Mouse (Mus musculus) midbrain, embryonic 14.5 days (tissue): ENCODE results near the gene Mdk. TPM values are rescaled to one million over a fixed set of nuclear protein-coding genes. Genes with fewer than 3 reads are reported as not detected.
A peak's percentile ranks its signal among the peaks of the same experiment; 100 is the strongest.

ENCODE experiments used
- ATAC-seq: fragments of 200-750 bp; cut with Nextera tagmentation; 2 replicates; pipeline ENCODE4 v1.8.0; 2017; ENCODE audit warnings: moderate number of reproducible peaks, moderate library complexity; ENCODE audit not compliant: low FRiP score, low TSS enrichment
- DNase-seq: peaks from one replicate; pipeline ENCODE4 v3.0.0-alpha.2; 2015
- H3K27ac ChIP-seq: fragments of 300-500 bp; sonication (generic); replicated peaks from 2 replicates; pipeline ENCODE4 v1.5.1; 2014; ENCODE audit warnings: mild to moderate bottlenecking, low read depth, low read length, moderate library complexity
- H3K27me3 ChIP-seq: fragments of 300-500 bp; sonication (generic); 2 replicates; pipeline ENCODE4 v1.6.1; 2014; ENCODE audit warnings: low read length, control low read depth, mixed read lengths; ENCODE audit not compliant: control insufficient read depth, insufficient read depth
- H3K36me3 ChIP-seq: fragments of 300-500 bp; sonication (generic); 2 replicates; pipeline ENCODE4 v1.6.1; 2014; ENCODE audit warnings: low read length, control low read depth; ENCODE audit not compliant: control insufficient read depth, insufficient read depth
- H3K4me1 ChIP-seq: fragments of 300-500 bp; sonication (generic); 2 replicates; pipeline ENCODE4 v1.6.1; 2014; ENCODE audit warnings: mild to moderate bottlenecking, antibody characterized with exemption, low read length, control low read depth; ENCODE audit not compliant: control insufficient read depth, insufficient read depth
- H3K4me2 ChIP-seq: fragments of 300-500 bp; sonication (generic); 2 replicates; pipeline ENCODE4 v1.6.1; 2014; ENCODE audit warnings: mild to moderate bottlenecking, low read length, moderate library complexity
- H3K4me3 ChIP-seq: fragments of 300-500 bp; sonication (generic); replicated peaks from 2 replicates; pipeline ENCODE4 v1.5.1; 2014; ENCODE audit warnings: low read depth, low read length
- H3K9ac ChIP-seq: fragments of 300-500 bp; sonication (generic); replicated peaks from 2 replicates; pipeline ENCODE4 v1.6.1; 2014; ENCODE audit warnings: mild to moderate bottlenecking, low read length, moderate library complexity
- H3K9me3 ChIP-seq: fragments of 300-500 bp; sonication (generic); 2 replicates; pipeline ENCODE4 v1.6.1; 2016; ENCODE audit warnings: low read length, control low read depth, mixed read lengths; ENCODE audit not compliant: control insufficient read depth
- WGBS: fragments of 180-500 bp; shearing (Covaris S2); extraction: QIAGEN DNeasy Blood & Tissue Kit; methylation state at CpG from one replicate; pipeline ENCODE4 v1.1.7; 2014; 5-methylcytosine and 5-hydroxymethylcytosine counted together
- polyA plus RNA-seq: library from polyadenylated mRNA; unstranded; fragments of >200 nt; fragmentation: Nextera tagmentation; extraction: Ambion mirVana; gene quantifications from 2 replicates; pipeline ENCODE4 v1.2.1, GENCODE M21; 2014

The Mdk gene
- polyA plus RNA-seq, 1 experiment from 2014 or later, result 196 TPM

DNA sequence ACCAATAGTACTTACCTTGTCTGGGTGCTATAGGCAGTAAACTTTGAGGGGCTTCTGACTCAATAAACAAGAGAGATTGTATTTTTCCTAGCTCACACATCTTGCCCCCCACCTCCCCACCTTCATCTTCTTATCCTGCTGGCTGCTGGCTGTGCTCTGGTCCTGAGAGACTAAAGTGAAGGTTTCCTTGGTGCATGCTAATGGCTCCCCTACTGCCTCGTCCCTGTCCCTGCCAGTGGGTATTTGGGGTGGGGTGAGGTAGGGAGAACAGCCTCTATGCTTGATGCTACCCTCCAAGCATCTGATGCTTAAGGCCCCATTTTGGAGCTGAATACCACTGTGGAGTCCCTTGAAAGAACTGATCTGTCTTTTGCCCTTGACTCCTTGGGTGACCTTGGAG is 7.4 kb downstream of the Mdk start:
- WGBS, result 48% methylated on average over 1 of the region's 1 CpGs
- DNase-seq, result no peak
- H3K27me3 ChIP-seq, result peaks cover 33% of the 10 kb centered on the region

DNA sequence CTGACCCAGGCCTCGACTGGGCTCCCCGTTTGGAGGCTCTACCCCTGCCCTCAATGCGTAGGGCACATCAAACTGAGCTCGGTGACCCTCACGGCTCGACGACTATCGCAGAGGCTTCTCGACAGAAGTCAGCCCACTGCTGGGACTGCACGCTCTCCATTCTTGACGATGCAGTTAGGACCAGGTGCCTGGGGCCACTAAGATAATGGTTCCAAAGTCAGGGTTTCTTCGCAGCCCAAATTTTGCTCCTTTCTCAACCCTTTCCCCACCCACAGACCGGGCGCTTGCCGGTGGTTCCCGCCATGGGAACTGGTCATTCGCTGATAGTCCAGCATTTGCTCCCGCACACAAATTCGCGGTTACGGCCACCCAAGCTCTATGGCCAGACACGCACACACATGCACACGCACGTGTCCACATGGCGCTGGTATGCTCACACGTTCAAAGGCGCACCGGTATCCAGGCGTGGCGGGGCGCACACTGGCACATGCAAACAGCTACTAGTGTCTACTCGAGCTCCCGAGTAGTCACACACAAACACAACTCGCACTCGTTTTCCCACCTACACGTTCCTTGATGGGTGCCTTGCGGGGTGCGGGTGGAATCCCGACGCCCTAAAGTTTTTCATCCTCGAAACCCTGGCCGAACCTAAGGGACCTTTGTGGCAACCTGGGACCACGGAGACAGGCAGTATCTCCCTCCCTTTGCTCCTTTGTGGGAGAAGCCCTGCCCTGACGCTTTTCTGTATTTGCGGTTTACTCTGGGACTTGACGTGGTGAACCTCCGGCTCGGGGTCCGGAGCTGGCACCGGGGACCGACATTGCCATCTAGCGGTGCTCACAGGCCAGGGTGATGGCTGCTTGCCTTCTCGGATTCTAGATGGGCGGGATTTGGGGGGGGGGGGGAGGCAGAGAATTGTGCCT is 8.4 kb downstream of the Mdk start:
- peaks cover 33% of the 10 kb centered on the region for H3K27me3 ChIP-seq
- DNase-seq, result peak; percentile 86
- H3K4me1 ChIP-seq, result peaks cover 18% of the 10 kb centered on the region
- no peak overlapping the region for H3K27ac ChIP-seq
- peaks cover 6% of the 10 kb centered on the region; the same call in 1 of the 2 replicates for H3K36me3 ChIP-seq
- peak overlapping the region; percentile 20; the same call in 1 of the 2 replicates for H3K4me3 ChIP-seq
- 0 out of 2 replicates have a peak overlapping the region, but pooled peaks have one; percentile 14 for H3K9ac ChIP-seq
- H3K4me2 ChIP-seq, result peak overlapping the region; percentile 86
- 2% methylated on average over 54 of the region's 54 CpGs for WGBS
- no peak for ATAC-seq
- no peaks in the 10 kb centered on the region for H3K9me3 ChIP-seq

More for the DNA sequence above, 7.4 kb downstream of the Mdk start:
- no peak for ATAC-seq
- H3K4me1 ChIP-seq, result peaks cover 18% of the 10 kb centered on the region
- H3K9ac ChIP-seq, result no peak overlapping the region
- H3K36me3 ChIP-seq, result peaks cover 2% of the 10 kb centered on the region; the same call in 1 of the 2 replicates
- no peak overlapping the region for H3K4me2 ChIP-seq
- H3K27ac ChIP-seq, result no peak overlapping the region
- H3K9me3 ChIP-seq, result no peaks in the 10 kb centered on the region
- no peak overlapping the region for H3K4me3 ChIP-seq

DNA sequence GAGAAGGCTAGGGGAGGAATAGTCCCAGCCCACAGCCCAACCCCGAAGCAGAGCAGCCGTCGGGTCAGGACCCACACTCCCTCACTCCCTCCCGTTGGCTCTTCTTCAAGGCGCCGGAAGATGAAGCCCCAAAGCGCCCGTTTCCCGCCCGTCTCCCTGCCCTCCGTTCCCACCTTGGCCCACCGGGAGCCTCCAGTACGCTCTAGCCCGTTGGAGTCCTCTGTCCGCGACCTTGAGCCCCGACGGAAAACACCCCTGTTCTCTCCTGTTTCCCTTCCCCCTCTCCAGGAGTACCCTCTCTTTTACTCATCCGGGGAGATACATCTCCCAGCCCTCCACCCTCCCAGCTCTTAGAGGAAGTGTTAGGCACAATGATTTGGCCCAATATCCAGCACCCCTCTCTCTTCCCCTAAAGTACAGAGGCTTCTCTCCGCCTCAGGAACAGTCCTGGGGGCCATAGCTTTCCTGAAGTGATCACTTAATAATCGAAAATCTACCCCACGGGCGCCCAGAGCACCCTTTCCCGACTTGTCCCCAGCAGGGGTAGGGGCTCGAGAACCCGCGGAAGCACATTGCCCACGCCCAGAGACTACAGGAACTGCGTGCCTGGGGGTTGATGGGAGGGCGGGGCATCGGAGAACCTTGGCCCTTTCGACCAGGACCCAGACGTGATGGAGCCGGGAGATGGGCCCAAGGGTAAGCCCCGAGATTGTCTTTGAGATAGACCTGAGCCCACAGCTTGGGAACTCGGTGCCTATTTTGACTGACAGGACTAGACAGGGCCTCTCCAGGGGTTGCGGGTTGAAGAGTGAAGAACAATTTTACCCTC is 9.3 kb downstream of the Mdk start:
- peaks cover 33% of the 10 kb centered on the region for H3K27me3 ChIP-seq
- ATAC-seq, result no peak

DNA sequence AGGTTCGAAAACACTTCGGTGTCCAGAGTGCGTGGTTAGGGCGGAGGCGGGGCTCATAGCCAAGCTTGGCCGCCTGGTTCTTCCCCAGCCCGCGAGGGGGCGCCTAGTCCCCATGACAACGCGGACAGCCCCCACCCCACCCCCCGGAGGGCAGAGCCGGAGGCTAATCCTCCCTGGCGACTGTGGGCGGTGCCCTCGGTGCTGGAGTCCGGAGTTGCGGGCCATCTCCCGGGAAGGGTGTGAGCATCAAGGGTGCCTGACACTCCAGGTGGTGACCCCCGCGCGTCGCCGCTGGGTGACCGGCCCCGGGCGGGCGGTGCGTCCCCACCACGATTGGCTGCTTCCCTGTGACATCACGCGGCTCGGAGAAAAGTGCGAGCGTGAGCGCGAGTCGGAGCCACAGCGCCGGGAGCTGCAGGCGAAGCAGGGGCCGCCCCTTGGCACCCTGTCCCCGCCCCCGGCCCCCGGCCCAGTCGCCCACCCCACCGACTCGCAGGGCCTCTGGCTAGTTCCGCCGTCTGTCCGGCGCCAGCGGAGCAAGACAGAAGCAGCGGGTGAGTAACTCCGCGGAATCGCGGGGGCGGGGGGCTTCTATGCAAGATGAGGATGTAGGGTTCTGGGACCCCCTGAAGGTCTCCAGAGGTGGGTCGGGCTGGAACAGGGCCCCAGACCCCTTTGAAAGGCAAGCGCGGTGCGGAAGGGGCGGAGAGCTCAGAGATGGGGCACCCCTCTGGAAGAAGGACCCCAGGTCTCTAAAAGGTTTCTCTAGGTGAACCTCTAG is 10.1 kb downstream of the Mdk start:
- H3K9me3 ChIP-seq, result no peaks in the 10 kb centered on the region
- H3K4me1 ChIP-seq, result peaks cover 18% of the 10 kb centered on the region
- peak overlapping the region; percentile 86 for H3K4me2 ChIP-seq
- peak overlapping the region; percentile 45 for H3K9ac ChIP-seq
- no peak overlapping the region for H3K27ac ChIP-seq
- DNase-seq (peak; percentile 88), ATAC-seq (peak; percentile 74)
- H3K36me3 ChIP-seq, result peaks cover 23% of the 10 kb centered on the region
- H3K4me3 ChIP-seq, result peak overlapping the region; percentile 47
- peaks cover 33% of the 10 kb centered on the region for H3K27me3 ChIP-seq
- 1% methylated on average over 63 of the region's 64 CpGs for WGBS

More for the DNA sequence above, 9.3 kb downstream of the Mdk start:
- H3K4me1 ChIP-seq, result peaks cover 18% of the 10 kb centered on the region
- H3K27ac ChIP-seq, result no peak overlapping the region
- H3K9me3 ChIP-seq, result no peaks in the 10 kb centered on the region
- peak overlapping the region; percentile 47 for H3K4me3 ChIP-seq
- peak overlapping the region; percentile 86 for H3K4me2 ChIP-seq
- peak; percentile 27 for DNase-seq
- peaks cover 14% of the 10 kb centered on the region for H3K36me3 ChIP-seq
- WGBS, result 2% methylated on average over 37 of the region's 37 CpGs
- H3K9ac ChIP-seq, result peak overlapping the region; percentile 45; the same call in 1 of the 2 replicates

DNA sequence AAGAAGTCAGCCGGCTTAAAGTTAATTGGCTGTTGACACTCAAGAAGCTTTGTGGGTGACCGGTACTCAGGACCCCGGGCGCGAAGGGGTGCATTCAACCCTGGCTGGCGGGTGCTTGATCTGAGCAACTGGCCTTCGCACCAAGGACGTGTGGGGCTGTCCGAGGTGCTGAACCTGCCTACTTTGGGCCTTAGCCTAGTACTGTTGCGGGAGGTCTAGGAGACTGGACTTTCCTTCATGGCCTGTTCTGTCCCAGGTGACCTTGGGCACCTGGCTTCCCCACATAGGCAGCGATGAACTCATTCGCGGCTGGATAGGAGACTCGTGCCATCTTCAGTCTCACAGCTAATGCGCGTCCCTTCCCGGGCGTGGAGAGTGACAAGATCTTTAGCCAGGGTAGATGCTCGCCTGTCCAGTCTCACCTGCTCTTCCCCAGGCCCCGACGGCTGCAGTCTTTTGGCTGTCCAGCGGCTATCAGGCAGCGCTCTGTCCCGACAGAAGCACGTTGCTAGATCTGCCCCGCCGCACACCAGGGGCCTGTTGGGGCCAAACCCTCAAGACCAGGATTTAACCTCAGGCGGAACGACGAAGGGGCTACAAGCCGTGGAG is 10.8 kb downstream of the Mdk start:
- Histone ChIP-seq H3K4me3 (peak overlapping the region; percentile 47), H3K4me1 (peaks cover 18% of the 10 kb centered on the region), H3K27ac (no peak overlapping the region), H3K9me3 (no peaks in the 10 kb centered on the region), H3K4me2 (peak overlapping the region; percentile 86), H3K9ac (peak overlapping the region; percentile 45), H3K36me3 (peaks cover 29% of the 10 kb centered on the region), H3K27me3 (peaks cover 33% of the 10 kb centered on the region)
- ATAC-seq (no peak; the same call in 1 of the 2 replicates), DNase-seq (peak; percentile 25)
- 3% methylated on average over 31 of the region's 31 CpGs for WGBS

DNA sequence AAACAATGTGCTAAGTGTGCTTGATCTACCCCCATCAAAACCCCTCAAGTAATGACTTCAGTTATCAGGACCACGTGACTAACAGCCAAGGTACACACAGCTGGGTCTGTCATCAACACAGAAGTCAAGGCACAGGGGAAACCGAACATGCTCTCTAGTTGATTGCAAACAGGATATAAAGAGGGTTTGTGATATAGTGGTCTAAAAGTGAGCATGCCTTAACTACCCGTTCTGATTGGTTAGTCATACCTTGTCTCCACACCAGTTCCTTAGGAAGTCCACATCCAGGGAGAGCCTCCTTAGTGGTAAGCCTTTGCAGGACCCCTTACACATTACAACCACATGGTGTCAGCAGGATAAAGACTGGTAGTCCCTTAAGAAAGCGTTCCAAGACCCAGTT is 12.0 kb downstream of the Mdk start:
- H3K27ac ChIP-seq, result no peak overlapping the region
- H3K4me1 ChIP-seq, result peaks cover 18% of the 10 kb centered on the region
- no peak overlapping the region for H3K4me3 ChIP-seq
- H3K9ac ChIP-seq, result no peak overlapping the region
- peaks cover 40% of the 10 kb centered on the region for H3K36me3 ChIP-seq
- ATAC-seq (no peak), DNase-seq (no peak)
- H3K9me3 ChIP-seq, result no peaks in the 10 kb centered on the region
- H3K27me3 ChIP-seq, result peaks cover 33% of the 10 kb centered on the region
- no peak overlapping the region for H3K4me2 ChIP-seq
- WGBS, result 84% methylated on average over 4 of the region's 4 CpGs

DNA sequence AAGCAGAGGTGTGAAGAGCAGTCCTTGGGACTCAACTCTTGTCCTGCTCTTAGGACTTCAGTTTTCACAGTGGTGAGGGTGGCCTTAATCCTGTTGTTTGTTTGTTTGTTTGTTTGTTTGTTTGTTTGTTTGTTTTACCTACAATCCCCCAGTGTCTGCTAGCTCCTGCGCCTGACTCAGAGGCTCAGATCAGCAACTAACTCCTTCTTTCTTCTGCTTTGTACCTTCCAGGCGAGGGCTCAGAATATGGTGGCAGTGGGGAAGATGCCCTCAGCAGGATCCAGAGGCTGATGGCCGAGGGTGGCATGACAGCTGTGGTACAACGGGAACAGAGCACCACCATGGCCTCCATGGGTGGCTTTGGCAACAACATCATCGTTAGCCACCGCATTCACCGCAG is 15.0 kb downstream of the Mdk start:
- H3K4me3 ChIP-seq, result no peak overlapping the region
- H3K9ac ChIP-seq, result no peak overlapping the region
- H3K27me3 ChIP-seq, result peaks cover 11% of the 10 kb centered on the region
- H3K27ac ChIP-seq, result no peak overlapping the region
- no peaks in the 10 kb centered on the region for H3K9me3 ChIP-seq
- no peak for DNase-seq
- no peak for ATAC-seq
- H3K4me2 ChIP-seq, result no peak overlapping the region
- H3K4me1 ChIP-seq, result peaks cover 9% of the 10 kb centered on the region
- WGBS, result 89% methylated on average over 7 of the region's 7 CpGs
- H3K36me3 ChIP-seq, result peaks cover 70% of the 10 kb centered on the region
